Mouse (Mus musculus) cortical plate, adult 2 months (tissue): ENCODE measurements around the gene Prss30.

Source experiments
- CTCF ChIP-seq: fragments of 200-500 bp; IDR thresholded peaks from 2 replicates; pipeline ENCODE4 v1.5.1; 2011; ENCODE audit warnings: mild to moderate bottlenecking, control low read depth, low read length; ENCODE audit not compliant: insufficient read depth; ENCODE audit errors: extremely low read depth
- POLR2A ChIP-seq: fragments of 200-500 bp; IDR thresholded peaks from 2 replicates; pipeline ENCODE4 v1.6.1; 2011; ENCODE audit warnings: mild to moderate bottlenecking, low read length, control low read depth; ENCODE audit not compliant: insufficient read depth; ENCODE audit errors: extremely low read depth

- TF ChIP-seq CTCF (no peak), POLR2A (no peak)
These were observed 18.7 kb downstream of the Prss30 start for GRCm38 (mm10) chr17:23961573-23962122.
